Mouse (Mus musculus) CH12.LX (cell line): Measurements from ENCODE around the gene Ajuba. TPM values are rescaled to one million over a fixed set of nuclear protein-coding genes. Genes with fewer than 3 reads are reported as not detected.

Experiments
- DNase-seq: peaks from one replicate; pipeline ENCODE4 v3.0.0-alpha.2; 2013; ENCODE audit errors: extremely low read depth
- H3K27ac ChIP-seq: 2 replicates; pipeline ENCODE4 v1.5.1; 2012; ENCODE audit warnings: low read depth, mild to moderate bottlenecking, control low read depth, moderate library complexity; ENCODE audit not compliant: insufficient read depth
- H3K27me3 ChIP-seq: replicated peaks from 2 replicates; pipeline ENCODE3; 2012; ENCODE audit warnings: inconsistent platforms
- H3K36me3 ChIP-seq, 2 experiments: replicated peaks in 1 of 2; 2 replicates each; pipeline versions ENCODE3 to v1.6.1; 2012; ENCODE audit warnings: inconsistent platforms in 1 of 2, low read length in 1 of 2, mild to moderate bottlenecking in 1 of 2, mixed read lengths in 1 of 2, moderate library complexity in 1 of 2; ENCODE audit not compliant: control insufficient read depth in 1 of 2, insufficient read depth in 1 of 2
- H3K4me1 ChIP-seq, 2 experiments: 2 replicates each; pipeline ENCODE4 v1.6.1; 2012; ENCODE audit warnings: inconsistent platforms in 1 of 2, moderate library complexity in 1 of 2; ENCODE audit not compliant: insufficient read depth in 2 of 2, control insufficient read depth in 1 of 2
- H3K4me2 ChIP-seq: 2 replicates; pipeline ENCODE4 v1.6.1; 2012; ENCODE audit warnings: low read depth, mild to moderate bottlenecking, control low read depth; ENCODE audit not compliant: poor library complexity, insufficient read depth, severe bottlenecking
- H3K4me3 ChIP-seq, 3 experiments: fragments of 150-350 bp in 1 of 3; sonication (generic) in 1 of 3; replicated peaks in 1 of 3; 2 replicates each; pipeline versions ENCODE3 to v1.5.1; 2011 to 2012; ENCODE audit warnings: low read depth in 2 of 3, low read length in 2 of 3, mild to moderate bottlenecking in 2 of 3, moderate library complexity in 2 of 3, control low read depth in 1 of 3, improper control_type of control experiment in 1 of 3, inconsistent platforms in 1 of 3, mixed read lengths in 1 of 3; ENCODE audit not compliant: poor library complexity in 1 of 3
- H3K79me2 ChIP-seq: replicated peaks from 2 replicates; pipeline ENCODE4 v1.6.1; 2012; ENCODE audit warnings: mild to moderate bottlenecking, moderate library complexity; ENCODE audit not compliant: control insufficient read depth, poor library complexity, insufficient read depth, severe bottlenecking; ENCODE audit errors: extremely low read depth
- H3K9ac ChIP-seq: 2 replicates; pipeline ENCODE4 v1.6.1; 2012; ENCODE audit warnings: low read depth, mild to moderate bottlenecking, control low read depth, moderate library complexity; ENCODE audit not compliant: insufficient read depth
- H3K9me3 ChIP-seq: replicated peaks from 2 replicates; pipeline ENCODE3; 2012; ENCODE audit warnings: low read length, inconsistent platforms, mixed read lengths
- BHLHE40 ChIP-seq: IDR thresholded peaks from 2 replicates; pipeline ENCODE4 v1.6.1; 2011; ENCODE audit warnings: mild to moderate bottlenecking, low read depth, low read length, improper control_type of control experiment
- CHD1 ChIP-seq: IDR thresholded peaks from 2 replicates; pipeline ENCODE4 v1.6.1; 2012; ENCODE audit warnings: low read depth, low read length, improper control_type of control experiment, inconsistent platforms
- CHD2 ChIP-seq: IDR thresholded peaks from 2 replicates; pipeline ENCODE4 v1.6.1; 2011; ENCODE audit warnings: low read length, improper control_type of control experiment
- CTCF ChIP-seq, 2 experiments: IDR thresholded peaks in 1 of 2; conservative IDR thresholded peaks in 1 of 2; 2 replicates each; pipeline ENCODE4 v1.5.1; 2011 to 2012; ENCODE audit warnings: low read depth in 2 of 2, low read length in 2 of 2, improper control_type of control experiment in 1 of 2, inconsistent platforms in 1 of 2, mild to moderate bottlenecking in 1 of 2, moderate library complexity in 1 of 2
- E2F4 ChIP-seq: IDR thresholded peaks from 2 replicates; pipeline ENCODE4 v1.6.1; 2011; ENCODE audit warnings: low read depth, low read length, improper control_type of control experiment; ENCODE audit not compliant: insufficient replicate concordance
- ELF1 ChIP-seq: IDR thresholded peaks from 2 replicates; pipeline ENCODE4 v1.6.1; 2014; ENCODE audit warnings: low read depth, mild to moderate bottlenecking, inconsistent platforms, low read length, improper control_type of control experiment
- EP300 ChIP-seq: IDR thresholded peaks from 2 replicates; pipeline ENCODE4 v1.6.1; 2011; ENCODE audit warnings: low read length, improper control_type of control experiment
- ETS1 ChIP-seq: conservative IDR thresholded peaks from 2 replicates; pipeline ENCODE4 v1.6.1; 2012; ENCODE audit warnings: low read depth, mild to moderate bottlenecking, inconsistent platforms, low read length, improper control_type of control experiment, moderate library complexity
- GABPA ChIP-seq: IDR thresholded peaks from 2 replicates; pipeline ENCODE4 v1.6.1; 2012; ENCODE audit warnings: low read depth, low read length, improper control_type of control experiment, inconsistent platforms; ENCODE audit not compliant: insufficient replicate concordance
- HCFC1 ChIP-seq: IDR thresholded peaks from 2 replicates; pipeline ENCODE4 v1.6.1; 2012; ENCODE audit warnings: low read depth, mild to moderate bottlenecking, inconsistent platforms, low read length, improper control_type of control experiment
- IRF4 ChIP-seq: IDR thresholded peaks from 2 replicates; pipeline ENCODE4 v1.6.1; 2014; ENCODE audit warnings: low read depth, mild to moderate bottlenecking, inconsistent platforms, low read length, improper control_type of control experiment
- JUN ChIP-seq: IDR thresholded peaks from 2 replicates; pipeline ENCODE4 v1.6.1; 2011; ENCODE audit warnings: low read depth, mild to moderate bottlenecking, low read length, improper control_type of control experiment, moderate library complexity; ENCODE audit not compliant: insufficient read depth
- JUND ChIP-seq: conservative IDR thresholded peaks from 2 replicates; pipeline ENCODE4 v1.6.1; 2011; ENCODE audit warnings: low read depth, low read length, improper control_type of control experiment
- KAT2A ChIP-seq: IDR thresholded peaks from 2 replicates; pipeline ENCODE4 v1.6.1; 2012; ENCODE audit warnings: low read length, improper control_type of control experiment, inconsistent platforms; ENCODE audit not compliant: insufficient replicate concordance
- MAFK ChIP-seq: IDR thresholded peaks from 2 replicates; pipeline ENCODE4 v1.6.1; 2011; ENCODE audit warnings: low read length, improper control_type of control experiment; ENCODE audit not compliant: insufficient replicate concordance
- MAX ChIP-seq: IDR thresholded peaks from 2 replicates; pipeline ENCODE4 v1.6.1; 2011; ENCODE audit warnings: low read length, improper control_type of control experiment
- MAZ ChIP-seq: IDR thresholded peaks from 2 replicates; pipeline ENCODE4 v1.6.1; 2012; ENCODE audit warnings: low read depth, mild to moderate bottlenecking, inconsistent platforms, low read length, improper control_type of control experiment, moderate library complexity
- MEF2A ChIP-seq: IDR thresholded peaks from 2 replicates; pipeline ENCODE4 v1.6.1; 2014; ENCODE audit warnings: low read depth, mild to moderate bottlenecking, inconsistent platforms, low read length, improper control_type of control experiment, borderline replicate concordance
- MXI1 ChIP-seq: IDR thresholded peaks from 2 replicates; pipeline ENCODE4 v1.6.1; 2011; ENCODE audit warnings: mild to moderate bottlenecking, low read depth, low read length, improper control_type of control experiment
- MYC ChIP-seq: IDR thresholded peaks from 2 replicates; pipeline ENCODE4 v1.6.1; 2011; ENCODE audit warnings: low read depth, mild to moderate bottlenecking, improper control_type of control experiment, low read length
- NELFE ChIP-seq: IDR thresholded peaks from 2 replicates; pipeline ENCODE4 v1.6.1; 2011; ENCODE audit warnings: low read depth, low read length, improper control_type of control experiment
- NRF1 ChIP-seq: IDR thresholded peaks from 2 replicates; pipeline ENCODE4 v1.6.1; 2014; ENCODE audit warnings: low read depth, mild to moderate bottlenecking, inconsistent platforms, low read length, improper control_type of control experiment, moderate library complexity
- PAX5 ChIP-seq: IDR thresholded peaks from 2 replicates; pipeline ENCODE4 v1.6.1; 2012; ENCODE audit warnings: low read length, inconsistent platforms, mixed read lengths
- POLR2A ChIP-seq: IDR thresholded peaks from 2 replicates; pipeline ENCODE4 v1.6.1; 2011; ENCODE audit warnings: low read depth, mild to moderate bottlenecking, improper control_type of control experiment, low read length
- POLR2AphosphoS2 ChIP-seq: IDR thresholded peaks from 2 replicates; pipeline ENCODE4 v1.6.1; 2011; ENCODE audit warnings: low read depth, low read length, improper control_type of control experiment
- RAD21 ChIP-seq: IDR thresholded peaks from 2 replicates; pipeline ENCODE4 v1.6.1; 2011; ENCODE audit warnings: low read depth, mild to moderate bottlenecking, low read length, improper control_type of control experiment, moderate library complexity
- RCOR1 ChIP-seq: conservative IDR thresholded peaks from 2 replicates; pipeline ENCODE4 v1.6.1; 2012; ENCODE audit warnings: low read depth, mild to moderate bottlenecking, inconsistent platforms, low read length, improper control_type of control experiment
- SIN3A ChIP-seq: IDR thresholded peaks from 2 replicates; pipeline ENCODE4 v1.6.1; 2012; ENCODE audit warnings: low read length, improper control_type of control experiment, inconsistent platforms
- SMC3 ChIP-seq: IDR thresholded peaks from 2 replicates; pipeline ENCODE4 v1.6.1; 2011; ENCODE audit warnings: low read depth, low read length, improper control_type of control experiment
- TBP ChIP-seq: conservative IDR thresholded peaks from 2 replicates; pipeline ENCODE4 v1.6.1; 2011; ENCODE audit warnings: low read depth, low read length, improper control_type of control experiment
- TCF12 ChIP-seq: IDR thresholded peaks from 2 replicates; pipeline ENCODE4 v1.6.1; 2014; ENCODE audit warnings: low read depth, mild to moderate bottlenecking, inconsistent platforms, low read length, improper control_type of control experiment
- UBTF ChIP-seq: IDR thresholded peaks from 2 replicates; pipeline ENCODE4 v1.6.1; 2012; ENCODE audit warnings: low read depth, mild to moderate bottlenecking, inconsistent platforms, low read length, improper control_type of control experiment, moderate library complexity
- USF1 ChIP-seq: IDR thresholded peaks from 2 replicates; pipeline ENCODE4 v1.6.1; 2014; ENCODE audit warnings: low read depth, mild to moderate bottlenecking, inconsistent platforms, low read length, improper control_type of control experiment
- USF2 ChIP-seq: conservative IDR thresholded peaks from 2 replicates; pipeline ENCODE4 v1.6.1; 2011; ENCODE audit warnings: low read depth, low read length, improper control_type of control experiment
- ZC3H11A ChIP-seq: IDR thresholded peaks from 2 replicates; pipeline ENCODE4 v1.6.1; 2012; ENCODE audit warnings: low read depth, mild to moderate bottlenecking, inconsistent platforms, low read length, improper control_type of control experiment
- ZKSCAN1 ChIP-seq: IDR thresholded peaks from 2 replicates; pipeline ENCODE4 v1.6.1; 2012; ENCODE audit warnings: low read depth, inconsistent platforms, low read length, improper control_type of control experiment, borderline replicate concordance
- ZMIZ1 ChIP-seq: IDR thresholded peaks from 2 replicates; pipeline ENCODE4 v1.6.1; 2012; ENCODE audit warnings: low read depth, mild to moderate bottlenecking, inconsistent platforms, low read length, improper control_type of control experiment
- ZNF384 ChIP-seq: IDR thresholded peaks from 2 replicates; pipeline ENCODE4 v1.6.1; 2012; ENCODE audit warnings: low read depth, low read length, improper control_type of control experiment, inconsistent platforms
- dilution Hi-C: fragments of 300-500 bp; cut with MboI; formaldehyde crosslinking; loops from 2 replicates; pipeline ENCODE4 v1.14.3; 2020; ENCODE audit warnings: low sequenced_read_pairs; ENCODE audit not compliant: extremely low pct_unique_long_range_greater_than_20kb, extremely low pct_ligation_motif_present
- in situ Hi-C: fragments of 300-500 bp; cut with MboI; formaldehyde crosslinking; loops from 3 replicates; pipeline ENCODE4 v1.14.3; 2019; ENCODE audit warnings: low sequenced_read_pairs, low pct_ligation_motif_present, low pct_unique_long_range_greater_than_20kb, mixed read lengths
- polyA plus RNA-seq: library from polyadenylated mRNA; unstranded; fragments of >175 nt; gene quantifications from 2 replicates; pipeline ENCODE4 v1.2.1, GENCODE M21; 2012; ENCODE audit warnings: low read depth; ENCODE audit not compliant: insufficient read length
- total RNA-seq, 2 experiments: library from RNA; depleted of rRNA; stranded (reverse); fragments of 300-350 nt in 1 of 2; fragments of >200 nt in 1 of 2; gene quantifications; 2 replicates each; pipeline ENCODE4 v1.2.3; 2012 to 2014

Gene Ajuba
- total and polyA plus RNA-seq, 3 experiments, result 0.13 to 0.34 TPM; not detected in 1

DNA sequence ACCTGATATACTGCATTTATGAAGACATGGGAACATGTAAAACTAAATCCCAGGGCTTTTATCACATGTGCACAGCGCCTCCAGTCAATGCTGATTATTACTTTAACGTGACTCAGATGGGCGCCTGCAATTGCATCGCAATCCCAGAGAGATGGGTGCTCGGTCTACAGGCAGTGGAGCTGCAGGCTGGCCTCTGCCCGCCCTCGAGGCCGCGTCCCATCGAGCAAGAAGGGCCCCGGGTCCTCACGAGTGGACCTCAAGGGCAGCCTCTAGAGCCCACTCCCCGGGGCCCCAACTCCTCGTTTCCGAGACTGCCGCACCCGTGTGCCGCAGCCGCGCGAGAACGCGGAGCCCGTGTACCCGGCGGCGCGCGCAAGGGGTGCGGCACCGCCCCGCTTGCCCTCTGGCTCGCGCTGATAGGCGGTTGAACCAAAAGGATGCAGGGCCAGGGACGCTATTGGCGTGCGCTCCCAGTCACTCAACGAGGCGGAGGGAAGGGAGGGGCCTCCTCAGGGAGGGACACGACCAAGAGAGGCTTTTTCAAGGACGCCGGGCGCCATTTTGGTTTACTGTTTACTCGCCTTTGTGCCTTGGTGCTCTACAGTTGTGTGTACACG, 25.8 kb upstream of the Ajuba start:
- Histone ChIP-seq H3K4me1 (peaks cover 3 to 16% of the 10 kb centered on the region in 2 experiments; a peak in 3 of 4 replicates), H3K4me2 (peak overlapping the region; percentile 59; the same call in 1 of the 2 replicates), H3K79me2 (no peaks in the 10 kb centered on the region), H3K9me3 (no peaks in the 10 kb centered on the region), H3K4me3 (peak overlapping the region; percentile 51 to 77 (median 58)), H3K27me3 (no peaks in the 10 kb centered on the region), H3K9ac (peak overlapping the region; percentile 73), H3K36me3 (no peaks in the 10 kb centered on the region), H3K27ac (peak overlapping the region; percentile 34)
- peak; percentile 90 for DNase-seq
- TF ChIP-seq TBP (0 out of 2 replicates have a peak, but pooled peaks have one; percentile 60), E2F4 (0 out of 2 replicates have a peak, but pooled peaks have one; percentile 19), MAZ (peak; percentile 85), CTCF (conservative IDR thresholded peaks at IDR 0.05 in 1 of 2, IDR thresholded peaks at IDR 0.05 in 1 of 2; ENCODE audit: low read depth in 2 of 2, low read length in 2 of 2) (0 out of 4 replicates have a peak, but pooled peaks of 1 of the 2 experiments have one; percentile 14), ZMIZ1 (peak; percentile 75; the same call in 1 of the 2 replicates), CHD1 (no peak), ELF1 (no peak), NRF1 (peak; percentile 74), TCF12 (peak; percentile 79; the same call in 1 of the 2 replicates), ZKSCAN1 (no peak), UBTF (peak; percentile 39; the same call in 1 of the 2 replicates), JUND (no peak), MXI1 (peak; percentile 44), NELFE (peak; percentile 73), JUN (no peak), IRF4 (no peak; the same call in 1 of the 2 replicates), POLR2AphosphoS2 (no peak; the same call in 1 of the 2 replicates), POLR2A (peak; percentile 90), RAD21 (no peak), MYC (no peak), GABPA (no peak), MEF2A (no peak), ZNF384 (no peak), USF2 (no peak), EP300 (no peak), MAX (no peak), ETS1 (no peak), HCFC1 (peak; percentile 55; the same call in 1 of the 2 replicates), ZC3H11A (no peak), BHLHE40 (peak; percentile 31; the same call in 1 of the 2 replicates), RCOR1 (no peak), USF1 (no peak), SMC3 (no peak), PAX5 (no peak), SIN3A (no peak), KAT2A (no peak), MAFK (no peak), CHD2 (peak; percentile 91)
- dilution Hi-C loops (no loop called here), in situ Hi-C loops (no loop called here)
